Mouse (Mus musculus) G1E-ER4 (cell line): ENCODE measurements around the gene Ttc39a. TPM values are rescaled to one million over a fixed set of nuclear protein-coding genes. Genes with fewer than 3 reads are reported as not detected.

Source experiments
- GATA1 ChIP-seq: IDR thresholded peaks from one replicate; pipeline ENCODE4 v1.8.0; 2012; ENCODE audit warnings: low read length, inconsistent platforms
- polyA plus RNA-seq: library from polyadenylated mRNA; stranded (reverse); fragments of >175 nt; gene quantifications from 2 replicates; pipeline ENCODE4 v1.2.3, GENCODE M21; 2012

Ttc39a gene
- 6.1 and 7.6 TPM in 2 replicates for polyA plus RNA-seq

GRCm38 (mm10) chr4:109406486-109407175, at the start of gene Ttc39a:
Gene Ttc39a, plus strand, starts transcription at chr4:109406623.
- TF ChIP-seq GATA1: no peak

- no peak for TF ChIP-seq GATA1
Measured at GRCm38 (mm10) chr4:109378107-109378506, 28.3 kb upstream of the Ttc39a start.

- TF ChIP-seq GATA1: no peak
Measured at GRCm38 (mm10) chr4:109382457-109382856, 24.0 kb upstream of the Ttc39a start.

GRCm38 (mm10) chr4:109385599-109385998, 20.8 kb upstream of the Ttc39a start:
- no peak for TF ChIP-seq GATA1

- TF ChIP-seq GATA1: peak; percentile 47
Measured at GRCm38 (mm10) chr4:109393229-109393779, 13.1 kb upstream of the Ttc39a start.

- no peak for TF ChIP-seq GATA1
Measured at GRCm38 (mm10) chr4:109393902-109394301, 12.5 kb upstream of the Ttc39a start.

GRCm38 (mm10) chr4:109394314-109395074, 11.9 kb upstream of the Ttc39a start:
- no peak for TF ChIP-seq GATA1

- TF ChIP-seq GATA1: no peak
Measured at GRCm38 (mm10) chr4:109400366-109400980, 6.0 kb upstream of the Ttc39a start.

- no peak for TF ChIP-seq GATA1
Measured at GRCm38 (mm10) chr4:109401176-109401689, 5.2 kb upstream of the Ttc39a start.

GRCm38 (mm10) chr4:109405415-109405814, 1.0 kb upstream of the Ttc39a start:
- no peak for TF ChIP-seq GATA1

- TF ChIP-seq GATA1: no peak
Measured at GRCm38 (mm10) chr4:109406054-109406485, 353 bp upstream of the Ttc39a start.

GRCm38 (mm10) chr4:109407176-109407520, 725 bp downstream of the Ttc39a start:
- TF ChIP-seq GATA1: no peak

GRCm38 (mm10) chr4:109407701-109408485, 1.5 kb downstream of the Ttc39a start:
- TF ChIP-seq GATA1: no peak

- TF ChIP-seq GATA1: peak; percentile 82
Measured at GRCm38 (mm10) chr4:109410681-109411376, 4.4 kb downstream of the Ttc39a start.
